Mouse (Mus musculus) limb, embryonic 13.5 days (tissue): Measurements from ENCODE around the gene Pdgfb. TPM values are rescaled to one million over a fixed set of nuclear protein-coding genes. Genes with fewer than 3 reads are reported as not detected.

Experiments used
- ATAC-seq: fragments of 200-750 bp; cut with Nextera tagmentation; 2 replicates; pipeline ENCODE4 v1.8.0; 2017; ENCODE audit warnings: low read depth, moderate number of reproducible peaks, moderate TSS enrichment; ENCODE audit not compliant: low FRiP score
- H3K27ac ChIP-seq: fragments of 300-500 bp; sonication (generic); 2 replicates; pipeline ENCODE4 v1.5.1; 2015; ENCODE audit warnings: inconsistent platforms, mild to moderate bottlenecking, moderate library complexity
- H3K27me3 ChIP-seq: fragments of 300-500 bp; sonication (generic); 2 replicates; pipeline ENCODE4 v1.6.1; 2015; ENCODE audit warnings: mild to moderate bottlenecking, inconsistent platforms
- H3K36me3 ChIP-seq: fragments of 300-500 bp; sonication (generic); 2 replicates; pipeline ENCODE4 v1.6.1; 2015; ENCODE audit warnings: inconsistent platforms, mild to moderate bottlenecking, moderate library complexity
- H3K4me1 ChIP-seq: fragments of 300-500 bp; sonication (generic); 2 replicates; pipeline ENCODE4 v1.6.1; 2015; ENCODE audit warnings: inconsistent platforms
- H3K4me2 ChIP-seq: fragments of 300-500 bp; sonication (generic); replicated peaks from 2 replicates; pipeline ENCODE4 v1.6.1; 2015; ENCODE audit warnings: inconsistent platforms, mild to moderate bottlenecking, moderate library complexity
- H3K4me3 ChIP-seq: fragments of 300-500 bp; sonication (generic); 2 replicates; pipeline ENCODE4 v1.5.1; 2015; ENCODE audit warnings: moderate library complexity, mild to moderate bottlenecking, inconsistent platforms
- H3K9ac ChIP-seq: fragments of 300-500 bp; sonication (generic); 2 replicates; pipeline ENCODE4 v1.6.1; 2015; ENCODE audit warnings: mild to moderate bottlenecking, inconsistent platforms
- H3K9me3 ChIP-seq: fragments of 300-500 bp; sonication (generic); 2 replicates; pipeline ENCODE4 v1.6.1; 2016; ENCODE audit warnings: inconsistent platforms
- WGBS: fragments of 180-500 bp; shearing (Covaris S2); methylation state at CpG from one replicate; pipeline ENCODE4 v1.1.7; 2015; 5-methylcytosine and 5-hydroxymethylcytosine counted together
- microRNA-seq: library from miRNA; unstranded; fragments of <30 nt; microRNA quantifications from one replicate; pipeline ENCODE4, GENCODE M21; 2016
- polyA plus RNA-seq: library from polyadenylated mRNA; unstranded; fragments of >200 nt; fragmentation: Nextera tagmentation; extraction: Ambion mirVana; gene quantifications from 2 replicates; pipeline ENCODE4 v1.2.1, GENCODE M21; 2015

The Pdgfb gene
- polyA plus RNA-seq, 1 experiment from 2014 or later: 3.2 TPM

GRCm38 (mm10) chr15:79950250-79951025 is 64.3 kb downstream of the Pdgfb start:
- Histone ChIP-seq H3K4me2 (peak overlapping the region; percentile 69), H3K4me1 (peaks cover 40% of the 10 kb centered on the region), H3K4me3 (peak overlapping the region; percentile 34), H3K9me3 (no peaks in the 10 kb centered on the region), H3K36me3 (no peaks in the 10 kb centered on the region), H3K27me3 (no peaks in the 10 kb centered on the region), H3K27ac (peak overlapping the region; percentile 62; the same call in 1 of the 2 replicates), H3K9ac (peak overlapping the region; percentile 55)
- WGBS: 2% methylated on average over 24 of the region's 24 CpGs
- peak; percentile 48 for ATAC-seq

DNA sequence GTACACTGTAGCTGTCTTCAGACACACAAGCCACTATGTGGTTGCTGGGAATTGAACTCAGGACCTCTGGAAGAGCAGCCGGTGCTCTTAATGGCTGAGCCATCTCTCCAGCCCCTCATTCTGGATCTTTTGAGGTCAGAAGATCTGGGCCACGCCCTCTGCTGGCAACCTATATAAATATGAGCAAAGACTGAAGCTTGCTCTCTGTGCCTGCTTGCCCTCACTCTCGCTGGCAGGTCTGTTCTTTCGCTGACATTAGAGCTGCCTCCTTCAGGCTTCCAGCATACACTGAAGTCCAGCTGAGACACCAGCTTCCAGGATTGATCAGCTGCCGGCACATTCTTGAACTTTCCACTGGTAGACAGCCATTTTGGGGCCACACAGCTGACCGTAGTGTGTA is 67.1 kb downstream of the Pdgfb start:
- H3K27me3 ChIP-seq: 0 out of 2 replicates have a peak, but pooled peaks cover 5% of the 10 kb centered on the region
- H3K4me1 ChIP-seq: peaks cover 39% of the 10 kb centered on the region
- no peak for ATAC-seq
- no peak overlapping the region for H3K4me3 ChIP-seq
- H3K9me3 ChIP-seq: no peaks in the 10 kb centered on the region
- H3K36me3 ChIP-seq: no peaks in the 10 kb centered on the region
- no peak overlapping the region for H3K4me2 ChIP-seq
- H3K27ac ChIP-seq: no peak overlapping the region
- 76% methylated on average over 6 of the region's 6 CpGs for WGBS
- H3K9ac ChIP-seq: no peak overlapping the region

DNA sequence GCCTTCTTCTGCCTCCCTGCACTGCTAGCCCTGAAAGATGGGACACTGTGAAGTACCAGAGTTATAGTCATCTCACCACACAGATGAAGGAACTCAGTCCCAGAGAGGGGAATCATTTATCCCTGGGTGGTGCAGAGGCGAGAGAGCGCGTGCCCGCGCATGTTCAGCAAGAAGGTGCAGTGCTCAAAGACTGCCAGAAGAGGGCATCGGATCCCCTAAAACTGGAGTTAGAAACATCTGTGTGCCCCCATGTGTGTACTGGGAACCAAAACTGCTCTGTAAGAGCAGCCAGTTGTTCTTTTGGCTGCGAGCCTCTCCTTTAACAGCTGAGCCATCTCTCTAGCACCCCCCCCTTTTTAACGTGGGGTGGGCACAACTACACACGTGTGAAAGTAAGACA is 68.0 kb downstream of the Pdgfb start:
- no peak overlapping the region for H3K27ac ChIP-seq
- H3K4me2 ChIP-seq: no peak overlapping the region
- no peak overlapping the region for H3K9ac ChIP-seq
- no peak overlapping the region for H3K4me3 ChIP-seq
- no peak for ATAC-seq
- 0 out of 2 replicates have a peak, but pooled peaks cover 5% of the 10 kb centered on the region for H3K27me3 ChIP-seq
- no peaks in the 10 kb centered on the region for H3K9me3 ChIP-seq
- no peaks in the 10 kb centered on the region for H3K36me3 ChIP-seq
- peaks cover 30% of the 10 kb centered on the region for H3K4me1 ChIP-seq
- WGBS: 60% methylated on average over 9 of the region's 9 CpGs

DNA sequence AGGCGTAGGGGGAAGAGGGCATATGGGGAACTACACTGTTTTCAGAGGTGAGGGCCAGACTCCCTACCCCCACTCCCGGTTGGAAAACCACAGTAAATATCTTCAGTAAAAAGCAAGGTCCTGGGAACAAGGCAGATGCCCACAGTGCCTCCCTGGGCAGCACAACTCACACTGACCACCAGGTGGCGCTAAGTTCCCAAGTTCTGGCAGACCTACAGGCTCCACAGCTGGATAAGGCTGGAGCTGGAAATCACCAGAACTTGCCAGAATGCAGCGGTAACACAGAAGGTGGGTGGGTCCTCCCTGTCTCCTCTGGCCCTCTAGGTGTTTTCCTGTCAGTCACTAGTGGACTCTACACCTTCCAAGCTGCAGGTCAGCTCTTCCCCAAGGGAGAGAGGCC is 68.8 kb downstream of the Pdgfb start:
- Histone ChIP-seq H3K36me3 (no peaks in the 10 kb centered on the region), H3K4me1 (peaks cover 22% of the 10 kb centered on the region), H3K27me3 (0 out of 2 replicates have a peak, but pooled peaks cover 7% of the 10 kb centered on the region), H3K9ac (no peak overlapping the region), H3K4me3 (no peak overlapping the region), H3K27ac (no peak overlapping the region), H3K4me2 (no peak overlapping the region), H3K9me3 (no peaks in the 10 kb centered on the region)
- 9% methylated on average over 4 of the region's 4 CpGs for WGBS
- ATAC-seq: peak; percentile 84

Small RNAs within 50 kb of the gene (microRNA-seq; reads per million reads assigned to microRNA genes)
- gene Mir7213: 0.52 reads per million

Other genes starting within 250 kb of the Pdgfb start
- gene Dnal4, start 237.1 kb downstream of the Pdgfb start, polyA plus RNA-seq: 69.5 and 74.1 TPM in 2 replicates
- gene Nptxr, start 210.2 kb downstream of the Pdgfb start, polyA plus RNA-seq: 2.7 and 2.9 TPM in 2 replicates
- 0.46 and 0.60 TPM in 2 replicates for gene Npcd, start 180.7 kb downstream of the Pdgfb start, polyA plus RNA-seq
- gene Cbx6, start 180.3 kb downstream of the Pdgfb start, polyA plus RNA-seq: 45.4 and 54.5 TPM in 2 replicates
- 13.5 and 14.1 TPM in 2 replicates for gene Apobec3, start 123.3 kb downstream of the Pdgfb start, polyA plus RNA-seq
- gene Cbx7, start 43.9 kb downstream of the Pdgfb start, polyA plus RNA-seq: 1.8 and 2.2 TPM in 2 replicates
- gene Syngr1, start 76.4 kb upstream of the Pdgfb start, polyA plus RNA-seq: 5.5 and 5.6 TPM in 2 replicates
- gene Rpl3, start 76.9 kb upstream of the Pdgfb start, polyA plus RNA-seq: 1,057 and 1,068 TPM in 2 replicates
- gene Tab1, start 118.2 kb upstream of the Pdgfb start, polyA plus RNA-seq: 45.6 and 45.8 TPM in 2 replicates
- 6.0 and 6.1 TPM in 2 replicates for gene Mgat3, start 158.7 kb upstream of the Pdgfb start, polyA plus RNA-seq
- 32.7 and 35.0 TPM in 2 replicates for gene Mief1, start 219.0 kb upstream of the Pdgfb start, polyA plus RNA-seq
- not detected in 2 replicates for gene AC140267.1, start 220.9 kb upstream of the Pdgfb start, polyA plus RNA-seq
- gene Atf4, start 240.2 kb upstream of the Pdgfb start, polyA plus RNA-seq: 124 and 134 TPM in 2 replicates
- 58.9 and 59.3 TPM in 2 replicates for gene Rps19bp1, start 249.3 kb upstream of the Pdgfb start, polyA plus RNA-seq